Mouse (Mus musculus): ENCODE results near the gene Cdc14a. TPM values are rescaled to one million over a fixed set of nuclear protein-coding genes. Genes with fewer than 3 reads are reported as not detected.

Gene Cdc14a
- polyA plus RNA-seq, 1 experiment from 2014 or later = 9.8 TPM

GRCm38 (mm10) chr3:116436113-116436512 lies 12.3 kb upstream of the Cdc14a start:
- 87% methylated on average over 3 of the region's 3 CpGs for WGBS
- H3K36me3 ChIP-seq = no peaks in the 10 kb centered on the region
- no peak overlapping the region for H3K27ac ChIP-seq
- no peak overlapping the region for H3K9ac ChIP-seq (replicated peaks)
- H3K4me3 ChIP-seq (replicated peaks) = no peak overlapping the region
- no peaks in the 10 kb centered on the region for H3K9me3 ChIP-seq
- H3K4me1 ChIP-seq (replicated peaks) = no peaks in the 10 kb centered on the region
- H3K27me3 ChIP-seq = no peaks in the 10 kb centered on the region
- ATAC-seq = no peak
- no peak overlapping the region for H3K4me2 ChIP-seq (replicated peaks)

- Histone ChIP-seq H3K36me3 (no peaks in the 10 kb centered on the region), H3K27ac (no peak overlapping the region), H3K4me2 (replicated peaks) (no peak overlapping the region), H3K27me3 (no peaks in the 10 kb centered on the region), H3K9me3 (no peaks in the 10 kb centered on the region), H3K4me3 (replicated peaks) (no peak overlapping the region), H3K4me1 (replicated peaks) (no peaks in the 10 kb centered on the region), H3K9ac (replicated peaks) (no peak overlapping the region)
- WGBS = 92% methylated on average over 2 of the region's 3 CpGs
- ATAC-seq = no peak
Observed at GRCm38 (mm10) chr3:116434757-116435156, 10.9 kb upstream of the Cdc14a start.

- H3K4me3 ChIP-seq (replicated peaks) = no peak overlapping the region
- no peak overlapping the region for H3K9ac ChIP-seq (replicated peaks)
- no peak overlapping the region for H3K4me2 ChIP-seq (replicated peaks)
- ATAC-seq = no peak
- H3K36me3 ChIP-seq = no peaks in the 10 kb centered on the region
- WGBS = 93% methylated on average over 6 of the region's 6 CpGs
- no peaks in the 10 kb centered on the region for H3K9me3 ChIP-seq
- peaks cover 18% of the 10 kb centered on the region for H3K4me1 ChIP-seq (replicated peaks)
- no peaks in the 10 kb centered on the region for H3K27me3 ChIP-seq
- no peak overlapping the region for H3K27ac ChIP-seq
Observed at GRCm38 (mm10) chr3:116425901-116426300, 2.1 kb upstream of the Cdc14a start.

- Histone ChIP-seq H3K27ac (peak overlapping the region; percentile 93), H3K4me3 (replicated peaks) (peak overlapping the region; percentile 87), H3K36me3 (peaks cover 6% of the 10 kb centered on the region; the same call in 1 of the 2 replicates), H3K9me3 (no peaks in the 10 kb centered on the region), H3K4me1 (replicated peaks) (peaks cover 28% of the 10 kb centered on the region), H3K4me2 (replicated peaks) (peak overlapping the region; percentile 94), H3K27me3 (no peaks in the 10 kb centered on the region), H3K9ac (replicated peaks) (peak overlapping the region; percentile 82)
- ATAC-seq = peak; percentile 49
- WGBS = under 1% methylated on average over 11 of the region's 11 CpGs
Observed at GRCm38 (mm10) chr3:116424973-116425284, 1.1 kb upstream of the Cdc14a start.

GRCm38 (mm10) chr3:116424160-116424972 lies 534 bp upstream of the Cdc14a start:
- Histone ChIP-seq H3K4me1 (replicated peaks) (peaks cover 32% of the 10 kb centered on the region), H3K4me2 (replicated peaks) (peak overlapping the region; percentile 94), H3K27me3 (no peaks in the 10 kb centered on the region), H3K9me3 (no peaks in the 10 kb centered on the region), H3K27ac (peak overlapping the region; percentile 93), H3K4me3 (replicated peaks) (peak overlapping the region; percentile 87), H3K36me3 (peaks cover 8% of the 10 kb centered on the region; the same call in 1 of the 2 replicates), H3K9ac (replicated peaks) (peak overlapping the region; percentile 82)
- WGBS = 0% methylated on average over 32 of the region's 32 CpGs
- peak; percentile 25 for ATAC-seq

- H3K9me3 ChIP-seq = no peaks in the 10 kb centered on the region
- H3K4me3 ChIP-seq (replicated peaks) = peak overlapping the region; percentile 87
- peaks cover 32% of the 10 kb centered on the region for H3K4me1 ChIP-seq (replicated peaks)
- peak overlapping the region; percentile 82 for H3K9ac ChIP-seq (replicated peaks)
- peak; percentile 25; the same call in 1 of the 2 replicates for ATAC-seq
- H3K36me3 ChIP-seq = peaks cover 13% of the 10 kb centered on the region
- H3K27me3 ChIP-seq = no peaks in the 10 kb centered on the region
- peak overlapping the region; percentile 93 for H3K27ac ChIP-seq
- WGBS = 1% methylated on average over 23 of the region's 23 CpGs
- H3K4me2 ChIP-seq (replicated peaks) = peak overlapping the region; percentile 94
Observed at GRCm38 (mm10) chr3:116422795-116423352, 958 bp downstream of the Cdc14a start.

- Histone ChIP-seq H3K4me1 (replicated peaks) (peaks cover 32% of the 10 kb centered on the region), H3K4me2 (replicated peaks) (peak overlapping the region; percentile 94), H3K4me3 (replicated peaks) (peak overlapping the region; percentile 87), H3K9me3 (no peaks in the 10 kb centered on the region), H3K27ac (no peak overlapping the region), H3K9ac (replicated peaks) (peak overlapping the region; percentile 82), H3K27me3 (no peaks in the 10 kb centered on the region), H3K36me3 (peaks cover 17% of the 10 kb centered on the region)
- whole genome bisulfite sequencing = 34% methylated on average over 8 of the region's 8 CpGs
- ATAC-seq = no peak
Observed at GRCm38 (mm10) chr3:116422074-116422473, 1.8 kb downstream of the Cdc14a start.

- H3K9ac ChIP-seq (replicated peaks) = no peak overlapping the region; the same call in 1 of the 2 replicates
Observed at GRCm38 (mm10) chr3:116421121-116421520, 2.7 kb downstream of the Cdc14a start.

GRCm38 (mm10) chr3:116419791-116420190 lies 4.0 kb downstream of the Cdc14a start:
- peaks cover 32% of the 10 kb centered on the region for H3K4me1 ChIP-seq (replicated peaks)
- WGBS = 87% methylated on average over 11 of the region's 11 CpGs

More at GRCm38 (mm10) chr3:116421121-116421520, 2.7 kb downstream of the Cdc14a start:
- Histone ChIP-seq H3K36me3 (peaks cover 25% of the 10 kb centered on the region), H3K9me3 (no peaks in the 10 kb centered on the region), H3K4me2 (replicated peaks) (peak overlapping the region; percentile 94), H3K4me3 (replicated peaks) (peak overlapping the region; percentile 87), H3K4me1 (replicated peaks) (peaks cover 32% of the 10 kb centered on the region), H3K27me3 (no peaks in the 10 kb centered on the region), H3K27ac (peak overlapping the region; percentile 35; the same call in 1 of the 2 replicates)
- no peak for ATAC-seq
- WGBS = 12% methylated on average over 6 of the region's 6 CpGs

GRCm38 (mm10) chr3:116414451-116414860 lies 9.4 kb downstream of the Cdc14a start:
- Histone ChIP-seq H3K9me3 (no peaks in the 10 kb centered on the region), H3K4me1 (replicated peaks) (peaks cover 5% of the 10 kb centered on the region), H3K4me3 (replicated peaks) (no peak overlapping the region), H3K9ac (replicated peaks) (no peak overlapping the region), H3K27me3 (no peaks in the 10 kb centered on the region), H3K4me2 (replicated peaks) (no peak overlapping the region), H3K36me3 (peaks cover 36% of the 10 kb centered on the region), H3K27ac (no peak overlapping the region)
- no peak for ATAC-seq
- 90% methylated on average over 3 of the region's 3 CpGs for WGBS

More at GRCm38 (mm10) chr3:116419791-116420190, 4.0 kb downstream of the Cdc14a start:
- no peak overlapping the region for H3K4me3 ChIP-seq (replicated peaks)
- H3K36me3 ChIP-seq = peaks cover 38% of the 10 kb centered on the region
- no peaks in the 10 kb centered on the region for H3K27me3 ChIP-seq
- ATAC-seq = no peak
- H3K4me2 ChIP-seq (replicated peaks) = no peak overlapping the region
- no peak overlapping the region for H3K27ac ChIP-seq
- H3K9me3 ChIP-seq = no peaks in the 10 kb centered on the region
- no peak overlapping the region for H3K9ac ChIP-seq (replicated peaks)

- Histone ChIP-seq H3K36me3 (peaks cover 33% of the 10 kb centered on the region), H3K9me3 (no peaks in the 10 kb centered on the region), H3K27me3 (no peaks in the 10 kb centered on the region), H3K4me1 (replicated peaks) (peaks cover 5% of the 10 kb centered on the region), H3K9ac (replicated peaks) (no peak overlapping the region), H3K27ac (no peak overlapping the region), H3K4me3 (replicated peaks) (no peak overlapping the region), H3K4me2 (replicated peaks) (no peak overlapping the region)
- 97% methylated on average over 4 of the region's 4 CpGs for WGBS
- no peak for ATAC-seq
Observed at GRCm38 (mm10) chr3:116412954-116413724, 10.7 kb downstream of the Cdc14a start.

- H3K4me1 ChIP-seq (replicated peaks) = peaks cover 5% of the 10 kb centered on the region
- no peak overlapping the region for H3K9ac ChIP-seq (replicated peaks)
- ATAC-seq = no peak
- no peaks in the 10 kb centered on the region for H3K27me3 ChIP-seq
- no peak overlapping the region for H3K4me3 ChIP-seq (replicated peaks)
- H3K36me3 ChIP-seq = peaks cover 10% of the 10 kb centered on the region; the same call in 1 of the 2 replicates
- H3K4me2 ChIP-seq (replicated peaks) = no peak overlapping the region
- no peak overlapping the region for H3K27ac ChIP-seq
- H3K9me3 ChIP-seq = no peaks in the 10 kb centered on the region
- 69% methylated on average over 7 of the region's 7 CpGs for WGBS
Observed at GRCm38 (mm10) chr3:116410051-116410450, 13.8 kb downstream of the Cdc14a start.

Data from midbrain, embryonic 13.5 days (tissue).